Mouse (Mus musculus): Measurements from ENCODE around the gene Ddb1.
A peak's percentile ranks its signal among the peaks of the same experiment; 100 is the strongest.

Ddb1 gene

GRCm38 (mm10) chr19:10661373-10661772 is 56.2 kb downstream of the Ddb1 start:
- DNase-seq (ENCODE audit: low read depth, low spot score): no peak

- no peak for DNase-seq (ENCODE audit: low read depth, low spot score)
These were observed 56.8 kb downstream of the Ddb1 start for GRCm38 (mm10) chr19:10661919-10662318.

- no peak for DNase-seq (ENCODE audit: low read depth, low spot score)
These were observed 57.5 kb downstream of the Ddb1 start for GRCm38 (mm10) chr19:10662665-10663064.

- DNase-seq (ENCODE audit: low read depth, low spot score): no peak
These were observed 60.0 kb downstream of the Ddb1 start for GRCm38 (mm10) chr19:10665093-10665492.

GRCm38 (mm10) chr19:10665499-10665898 is 60.4 kb downstream of the Ddb1 start:
- peak; percentile 60 for DNase-seq (ENCODE audit: low read depth, low spot score)

- no peak for DNase-seq (ENCODE audit: low read depth, low spot score)
These were observed 66.2 kb downstream of the Ddb1 start for GRCm38 (mm10) chr19:10671319-10671718.

GRCm38 (mm10) chr19:10671854-10672417 is 66.8 kb downstream of the Ddb1 start:
- no peak for DNase-seq (ENCODE audit: low read depth, low spot score)

- DNase-seq (ENCODE audit: low read depth, low spot score): no peak
These were observed 68.1 kb downstream of the Ddb1 start for GRCm38 (mm10) chr19:10673275-10673674.

- DNase-seq (ENCODE audit: low read depth, low spot score): no peak
These were observed 71.5 kb downstream of the Ddb1 start for GRCm38 (mm10) chr19:10676656-10677055.

- DNase-seq (ENCODE audit: low read depth, low spot score): peak; percentile 75
These were observed 73.0 kb downstream of the Ddb1 start, which contains the start of gene Pga5 for GRCm38 (mm10) chr19:10677915-10678771. TSS of gene Pga5 (minus strand) at chr19:10678071.

GRCm38 (mm10) chr19:10678772-10679067 is 73.6 kb downstream of the Ddb1 start:
- no peak for DNase-seq (ENCODE audit: low read depth, low spot score)

Data from forelimb bud, embryonic 11.5 days (tissue).